Mouse (Mus musculus): ENCODE measurements at regions not wholly inside any gene's neighbourhood (a gene's known extent, or its start where the extent isn't known, plus 50 kb on each side); places are given as distances from the start of the nearest gene placed in this dataset.
"Not testable (repeated sequence)": the region's sequence is repeated elsewhere in the genome, so short reads cannot be mapped to it uniquely, and the experiment has no call there.

- no peak for DNase-seq (ENCODE audit: low spot score in 2 of 2)
Observed at GRCm38 (mm10) chr14:104410730-104411129, 57.1 kb downstream of the Pou4f1 start.

- DNase-seq (ENCODE audit: low spot score in 2 of 2), result no peak
Observed at GRCm38 (mm10) chr14:104410292-104410691, 57.5 kb downstream of the Pou4f1 start.

- DNase-seq (ENCODE audit: low spot score in 2 of 2), result no peak
Observed at GRCm38 (mm10) chr14:104406062-104406461, 61.7 kb downstream of the Pou4f1 start.

GRCm38 (mm10) chr14:104389297-104390071 is 78.3 kb downstream of the Pou4f1 start:
- DNase-seq (ENCODE audit: low spot score in 2 of 2), result no peak

GRCm38 (mm10) chr14:104388879-104389278 is 78.9 kb downstream of the Pou4f1 start:
- DNase-seq (ENCODE audit: low spot score in 2 of 2), result no peak

- DNase-seq (ENCODE audit: low spot score in 2 of 2), result no peak
Observed at GRCm38 (mm10) chr14:104380986-104381385, 86.8 kb downstream of the Pou4f1 start.

GRCm38 (mm10) chr14:104372776-104373175 is 95.0 kb downstream of the Pou4f1 start:
- DNase-seq (ENCODE audit: low spot score in 2 of 2), result no peak

GRCm38 (mm10) chr14:104356636-104357035 is 111.2 kb downstream of the Pou4f1 start:
- DNase-seq (ENCODE audit: low spot score in 2 of 2), result no peak

GRCm38 (mm10) chr14:104336783-104337182 is 131.0 kb downstream of the Pou4f1 start:
- not testable (repeated sequence) for DNase-seq (ENCODE audit: low spot score in 2 of 2)

- DNase-seq (ENCODE audit: low spot score in 2 of 2), result no peak
Observed at GRCm38 (mm10) chr14:104326089-104326488, 141.7 kb downstream of the Pou4f1 start.

- DNase-seq (ENCODE audit: low spot score in 2 of 2), result no peak
Observed at GRCm38 (mm10) chr14:104300141-104300540, 167.7 kb downstream of the Pou4f1 start.

- DNase-seq (ENCODE audit: low spot score in 2 of 2), result no peak
Observed at GRCm38 (mm10) chr14:104298312-104298711, 169.5 kb downstream of the Pou4f1 start.

- DNase-seq (ENCODE audit: low spot score in 2 of 2), result no peak
Observed at GRCm38 (mm10) chr14:104297316-104298311, 170.2 kb downstream of the Pou4f1 start.

GRCm38 (mm10) chr14:104293814-104294213 is 174.0 kb downstream of the Pou4f1 start:
- DNase-seq (ENCODE audit: low spot score in 2 of 2), result no peak

- DNase-seq (ENCODE audit: low spot score in 2 of 2), result no peak
Observed at GRCm38 (mm10) chr14:104293147-104293546, 174.7 kb downstream of the Pou4f1 start.

GRCm38 (mm10) chr14:104280353-104280752 is 187.4 kb downstream of the Pou4f1 start:
- no peak for DNase-seq (ENCODE audit: low spot score in 2 of 2)

GRCm38 (mm10) chr14:104279890-104280289 is 187.9 kb downstream of the Pou4f1 start:
- DNase-seq (ENCODE audit: low spot score in 2 of 2), result no peak

- DNase-seq (ENCODE audit: low spot score in 2 of 2), result no peak
Observed at GRCm38 (mm10) chr14:104274752-104275151, 193.0 kb downstream of the Pou4f1 start.

GRCm38 (mm10) chr14:104264919-104265764 is 202.7 kb downstream of the Pou4f1 start:
- DNase-seq (ENCODE audit: low spot score in 2 of 2), result no peak

- DNase-seq (ENCODE audit: low spot score in 2 of 2), result no peak
Observed at GRCm38 (mm10) chr14:104216965-104217364, 250.8 kb downstream of the Pou4f1 start.

GRCm38 (mm10) chr14:104210719-104211118 is 257.1 kb downstream of the Pou4f1 start:
- DNase-seq (ENCODE audit: low spot score in 2 of 2), result no peak

- DNase-seq (ENCODE audit: low spot score in 2 of 2), result no peak
Observed at GRCm38 (mm10) chr14:104208855-104209254, 258.9 kb downstream of the Pou4f1 start.
